Mouse (Mus musculus) WW6 (cell line): ENCODE data around the gene Ptar1.

ENCODE experiments used
- DNase-seq: peaks from one replicate; pipeline ENCODE4 v3.0.0-alpha.2; 2013; ENCODE audit warnings: low read depth, low spot score

The Ptar1 gene

GRCm38 (mm10) chr19:23758554-23759321 is 71.5 kb downstream of the Ptar1 start, which contains the start of gene Apba1:
Apba1 (plus strand) TSS chr19:23758887.
- DNase-seq: no peak

GRCm38 (mm10) chr19:23759322-23759945 is 72.2 kb downstream of the Ptar1 start:
- no peak for DNase-seq

GRCm38 (mm10) chr19:23763371-23763770 is 76.1 kb downstream of the Ptar1 start:
- no peak for DNase-seq

GRCm38 (mm10) chr19:23764051-23764450 is 76.8 kb downstream of the Ptar1 start:
- DNase-seq: no peak

- DNase-seq: no peak
Observed at GRCm38 (mm10) chr19:23768864-23769263, 81.6 kb downstream of the Ptar1 start.

- no peak for DNase-seq
Observed at GRCm38 (mm10) chr19:23770494-23771423, 83.5 kb downstream of the Ptar1 start.

GRCm38 (mm10) chr19:23771971-23772370 is 84.7 kb downstream of the Ptar1 start:
- no peak for DNase-seq

- DNase-seq: no peak
Observed at GRCm38 (mm10) chr19:23775356-23775755, 88.1 kb downstream of the Ptar1 start.

- DNase-seq: no peak
Observed at GRCm38 (mm10) chr19:23779130-23779529, 91.9 kb downstream of the Ptar1 start.

- no peak for DNase-seq
Observed at GRCm38 (mm10) chr19:23780105-23780504, 92.9 kb downstream of the Ptar1 start.
